8 mouse cellular contexts compared by ENCODE assay signal in the genomic region with DNA sequence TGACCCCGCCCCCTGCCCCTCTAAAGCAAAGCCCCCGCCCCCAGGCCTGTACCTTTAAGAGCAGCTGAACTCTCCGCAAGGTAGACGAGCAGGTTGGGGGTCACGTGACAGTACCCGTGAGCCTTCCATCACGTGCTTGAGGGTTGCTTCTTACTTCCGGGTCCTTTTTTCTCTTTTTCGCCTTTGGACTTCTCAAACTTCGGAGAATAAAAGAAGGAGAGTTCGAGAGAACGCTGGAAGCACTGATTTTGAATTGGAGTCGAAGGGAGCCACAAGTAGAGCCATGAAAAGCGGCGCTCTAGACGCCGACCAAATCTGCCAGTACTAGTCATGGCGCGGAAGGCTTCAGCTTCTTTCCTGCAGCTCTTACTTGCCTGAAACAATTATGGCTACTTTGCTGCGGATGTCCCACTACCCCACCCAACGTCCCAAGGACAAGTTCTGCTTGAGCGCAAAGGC. TPM values are rescaled to one million over a fixed set of nuclear protein-coding genes. Genes with fewer than 3 reads are reported as not detected.
DNase-seq lines count a peak whose midpoint lies in the region; ATAC-seq and TF ChIP-seq lines count a peak whose summit lies in the region.

No protein-coding gene starts in this region.

- DNase-seq in heart, postnatal 10 days = peak; percentile 90
- peak; percentile 91 to 95 for DNase-seq in kidney, postnatal 4 days
- peak; percentile 86 for DNase-seq in neural tube, embryonic 11.5 days (ENCODE audit: low spot score)

- H3K4me1 ChIP-seq in E14TG2a.4 (replicated peaks; ENCODE audit: low read depth, low read length) = peaks cover 59% of the 10 kb centered on the region
- peaks cover 17% of the 10 kb centered on the region for H3K4me1 ChIP-seq in forebrain, embryonic 13.5 days
- peaks cover 28% of the 10 kb centered on the region for H3K4me1 ChIP-seq in liver, embryonic 15.5 days (replicated peaks)
- 0 out of 2 replicates have a peak, but pooled peaks cover 3% of the 10 kb centered on the region for H3K4me1 ChIP-seq in neural tube, embryonic 11.5 days (ENCODE audit: control insufficient read depth, insufficient read depth, low read length)
- 0 out of 2 replicates have a peak, but pooled peaks cover 4% of the 10 kb centered on the region for H3K4me1 ChIP-seq in stomach, embryonic 16.5 days (ENCODE audit: control insufficient read depth, insufficient read depth, low read length)

- H3K27ac ChIP-seq in forebrain, embryonic 13.5 days = peak overlapping the region; percentile 82
- peak overlapping the region; percentile 68 for H3K27ac ChIP-seq in liver, embryonic 15.5 days (replicated peaks)
- no peak overlapping the region for H3K27ac ChIP-seq in neural tube, embryonic 11.5 days (ENCODE audit: low read depth, low read length)
- H3K27ac ChIP-seq in stomach, embryonic 16.5 days (ENCODE audit: low read length) = peak overlapping the region; percentile 90

- no peaks in the 10 kb centered on the region for H3K9me3 ChIP-seq in E14TG2a.4 (ENCODE audit: low read length)
- H3K9me3 ChIP-seq in forebrain, embryonic 13.5 days (replicated peaks) = no peaks in the 10 kb centered on the region
- no peaks in the 10 kb centered on the region for H3K9me3 ChIP-seq in liver, embryonic 15.5 days (replicated peaks)
- no peaks in the 10 kb centered on the region for H3K9me3 ChIP-seq in neural tube, embryonic 11.5 days (ENCODE audit: control insufficient read depth, low read length)
- no peaks in the 10 kb centered on the region for H3K9me3 ChIP-seq in stomach, embryonic 16.5 days (replicated peaks; ENCODE audit: control insufficient read depth, low read length)

- peak; percentile 66; the same call in 1 of the 2 replicates for ATAC-seq in cerebellum, adult (ENCODE audit: insufficient number of reproducible peaks, low FRiP score, low TSS enrichment)
- ATAC-seq in forebrain, embryonic 13.5 days = peak; percentile 92
- ATAC-seq in liver, embryonic 15.5 days (ENCODE audit: insufficient read depth) = peak; percentile 72
- peak; percentile 82; the same call in 1 of the 2 replicates for ATAC-seq in neural tube, embryonic 11.5 days (ENCODE audit: insufficient read depth, low FRiP score, low TSS enrichment)
- ATAC-seq in stomach, embryonic 16.5 days (ENCODE audit: insufficient read depth, low FRiP score) = peak; percentile 87

- 1% methylated on average over 22 of the region's 22 CpGs for WGBS in forebrain, embryonic 13.5 days
- WGBS in liver, embryonic 15.5 days (ENCODE audit: insufficient replicate concordance) = under 1% methylated on average over 22 of the region's 22 CpGs
- WGBS in neural tube, embryonic 11.5 days = under 1% methylated on average over 22 of the region's 22 CpGs
- under 1% methylated on average over 22 of the region's 22 CpGs for WGBS in stomach, embryonic 16.5 days

- H3K36me3 ChIP-seq in E14TG2a.4 (ENCODE audit: insufficient read depth, low read length) = peaks cover 35% of the 10 kb centered on the region
- peaks cover 14% of the 10 kb centered on the region for H3K36me3 ChIP-seq in forebrain, embryonic 13.5 days (ENCODE audit: poor library complexity, severe bottlenecking)
- 0 out of 2 replicates have a peak, but pooled peaks cover 11% of the 10 kb centered on the region for H3K36me3 ChIP-seq in liver, embryonic 15.5 days (replicated peaks)
- H3K36me3 ChIP-seq in neural tube, embryonic 11.5 days (ENCODE audit: control insufficient read depth, insufficient read depth, low read length) = no peaks in the 10 kb centered on the region
- H3K36me3 ChIP-seq in stomach, embryonic 16.5 days (ENCODE audit: control insufficient read depth, insufficient read depth, low read length) = no peaks in the 10 kb centered on the region

- peak overlapping the region; percentile 84 for H3K4me2 ChIP-seq in forebrain, embryonic 13.5 days
- H3K4me2 ChIP-seq in liver, embryonic 15.5 days = peak overlapping the region; percentile 89
- H3K4me2 ChIP-seq in neural tube, embryonic 11.5 days (ENCODE audit: low read depth) = peak overlapping the region; percentile 80
- H3K4me2 ChIP-seq in stomach, embryonic 16.5 days (ENCODE audit: low read depth, low read length) = peak overlapping the region; percentile 78

- no peak for TF ChIP-seq CTCF in E14TG2a.4 (conservative IDR thresholded peaks at IDR 0.05; ENCODE audit: low read length)

- H3K9ac ChIP-seq in forebrain, embryonic 13.5 days = peak overlapping the region; percentile 68
- peak overlapping the region; percentile 25 for H3K9ac ChIP-seq in liver, embryonic 15.5 days
- H3K9ac ChIP-seq in neural tube, embryonic 11.5 days (ENCODE audit: low read length) = peak overlapping the region; percentile 45
- H3K9ac ChIP-seq in stomach, embryonic 16.5 days (ENCODE audit: low read length) = peak overlapping the region; percentile 79

- intact Hi-C loops in heart, postnatal 10 days (cut with DNase I) = no loop called here

- H3K27me3 ChIP-seq in E14TG2a.4 (ENCODE audit: insufficient read depth, low read length) = peaks cover 27% of the 10 kb centered on the region
- peaks cover 22% of the 10 kb centered on the region for H3K27me3 ChIP-seq in forebrain, embryonic 13.5 days
- peaks cover 15% of the 10 kb centered on the region; the same call in 1 of the 2 replicates for H3K27me3 ChIP-seq in liver, embryonic 15.5 days
- H3K27me3 ChIP-seq in neural tube, embryonic 11.5 days (ENCODE audit: control insufficient read depth, insufficient read depth, low read length) = no peaks in the 10 kb centered on the region
- no peaks in the 10 kb centered on the region; the same call in 1 of the 2 replicates for H3K27me3 ChIP-seq in stomach, embryonic 16.5 days (ENCODE audit: control insufficient read depth, insufficient read depth, low read length)

- H3K4me3 ChIP-seq in E14TG2a.4 (replicated peaks; ENCODE audit: low read length) = peak overlapping the region; percentile 78
- peak overlapping the region; percentile 61 for H3K4me3 ChIP-seq in forebrain, embryonic 13.5 days
- H3K4me3 ChIP-seq in liver, embryonic 15.5 days (replicated peaks) = peak overlapping the region; percentile 61
- H3K4me3 ChIP-seq in neural tube, embryonic 11.5 days (ENCODE audit: low read depth, low read length) = peak overlapping the region; percentile 54
- H3K4me3 ChIP-seq in stomach, embryonic 16.5 days (replicated peaks; ENCODE audit: low read length) = peak overlapping the region; percentile 70

RNA-seq across cellular contexts. Expression of gene Apobr, which starts 1.5 kb away (rescaled TPM):
- 0.38 and 0.46 TPM in 2 replicates for polyA plus RNA-seq in forebrain, embryonic 13.5 days (2015; fragmentation: Nextera tagmentation; extraction: Ambion mirVana)
- total RNA-seq in heart, postnatal 10 days (2021) = under 1 TPM; 0.69 to 0.81 TPM
- polyA plus RNA-seq in liver, embryonic 15.5 days (2015; fragmentation: Nextera tagmentation; extraction: Ambion mirVana) = 2.3 and 2.5 TPM in 2 replicates
- polyA plus RNA-seq in neural tube, embryonic 11.5 days (2014; fragmentation: Nextera tagmentation; extraction: Ambion mirVana) = 0.54 and 0.60 TPM in 2 replicates
- 1.4 and 2.2 TPM in 2 replicates for polyA plus RNA-seq in stomach, embryonic 16.5 days (2015; fragmentation: Nextera tagmentation; extraction: Ambion mirVana)

RNA-seq across cellular contexts. Expression of gene Cln3, which starts 2.3 kb away (rescaled TPM):
- 26.3 and 30.8 TPM in 2 replicates for polyA plus RNA-seq in forebrain, embryonic 13.5 days (2015; fragmentation: Nextera tagmentation; extraction: Ambion mirVana)
- total RNA-seq in heart, postnatal 10 days (2021) = 10 to 100 TPM; 14.7 to 16.6 TPM
- 11.9 and 12.6 TPM in 2 replicates for polyA plus RNA-seq in liver, embryonic 15.5 days (2015; fragmentation: Nextera tagmentation; extraction: Ambion mirVana)
- 19.8 and 21.7 TPM in 2 replicates for polyA plus RNA-seq in neural tube, embryonic 11.5 days (2014; fragmentation: Nextera tagmentation; extraction: Ambion mirVana)
- polyA plus RNA-seq in stomach, embryonic 16.5 days (2015; fragmentation: Nextera tagmentation; extraction: Ambion mirVana) = 30.4 and 33.3 TPM in 2 replicates

RNA-seq across cellular contexts. Expression of gene Il27, which starts 11.5 kb away (rescaled TPM):
- not detected in 2 replicates for polyA plus RNA-seq in forebrain, embryonic 13.5 days (2015; fragmentation: Nextera tagmentation; extraction: Ambion mirVana)
- not detected for total RNA-seq in heart, postnatal 10 days (2021)
- polyA plus RNA-seq in liver, embryonic 15.5 days (2015; fragmentation: Nextera tagmentation; extraction: Ambion mirVana) = 0.12 and 0.18 TPM in 2 replicates
- not detected in 2 replicates for polyA plus RNA-seq in neural tube, embryonic 11.5 days (2014; fragmentation: Nextera tagmentation; extraction: Ambion mirVana)
- not detected in 2 replicates for polyA plus RNA-seq in stomach, embryonic 16.5 days (2015; fragmentation: Nextera tagmentation; extraction: Ambion mirVana)

RNA-seq across cellular contexts. Expression of gene Eif3c, which starts 17.1 kb away (rescaled TPM):
- 209 and 212 TPM in 2 replicates for polyA plus RNA-seq in forebrain, embryonic 13.5 days (2015; fragmentation: Nextera tagmentation; extraction: Ambion mirVana)
- 100 to 1,000 TPM; 149 to 159 TPM for total RNA-seq in heart, postnatal 10 days (2021)
- 79.3 and 86.2 TPM in 2 replicates for polyA plus RNA-seq in liver, embryonic 15.5 days (2015; fragmentation: Nextera tagmentation; extraction: Ambion mirVana)
- polyA plus RNA-seq in neural tube, embryonic 11.5 days (2014; fragmentation: Nextera tagmentation; extraction: Ambion mirVana) = 188 and 191 TPM in 2 replicates
- polyA plus RNA-seq in stomach, embryonic 16.5 days (2015; fragmentation: Nextera tagmentation; extraction: Ambion mirVana) = 165 and 176 TPM in 2 replicates

RNA-seq across cellular contexts. Expression of gene Nupr1, which starts 47.4 kb away (rescaled TPM):
- polyA plus RNA-seq in forebrain, embryonic 13.5 days (2015; fragmentation: Nextera tagmentation; extraction: Ambion mirVana) = 2.1 and 2.5 TPM in 2 replicates
- total RNA-seq in heart, postnatal 10 days (2021) = 10 to 100 TPM in 1 of 2 experiments, 1 to 10 TPM in 1; 7.2 to 10.5 TPM
- polyA plus RNA-seq in liver, embryonic 15.5 days (2015; fragmentation: Nextera tagmentation; extraction: Ambion mirVana) = 3.7 and 4.6 TPM in 2 replicates
- 1.1 and 1.4 TPM in 2 replicates for polyA plus RNA-seq in neural tube, embryonic 11.5 days (2014; fragmentation: Nextera tagmentation; extraction: Ambion mirVana)
- polyA plus RNA-seq in stomach, embryonic 16.5 days (2015; fragmentation: Nextera tagmentation; extraction: Ambion mirVana) = 133 and 141 TPM in 2 replicates

Comparison
In these comparisons a context has a peak if more than half of its experiments do, and no peak if none do; other contexts are left out.
1. H3K9ac ChIP-seq: peak in every context shown above with its lines; median percentile 79 in stomach, embryonic 16.5 days; 68 in forebrain, embryonic 13.5 days; 45 in neural tube, embryonic 11.5 days; 25 in liver, embryonic 15.5 days.